Mouse (Mus musculus) heart, adult 2 months (tissue): ENCODE data around the gene Plpp3. TPM values are rescaled to one million over a fixed set of nuclear protein-coding genes. Genes with fewer than 3 reads are reported as not detected.
A peak's percentile ranks its signal among the peaks of the same experiment; 100 is the strongest.

ENCODE experiments used
- DNase-seq, 2 experiments: peaks; one replicate each; pipeline ENCODE4 v3.0.0; 2021
- H3K27ac ChIP-seq: fragments of 200-600 bp; 2 replicates; pipeline ENCODE4 v1.8.1; 2022
- H3K27me3 ChIP-seq: fragments of 200-500 bp; 2 replicates; pipeline ENCODE4 v1.6.1; 2012; ENCODE audit warnings: mild to moderate bottlenecking, low read length, inconsistent platforms, mixed read lengths; ENCODE audit not compliant: control insufficient read depth, insufficient read depth
- H3K36me3 ChIP-seq: fragments of 200-500 bp; 2 replicates; pipeline ENCODE4 v1.6.1; 2012; ENCODE audit warnings: low read length, inconsistent platforms; ENCODE audit not compliant: control insufficient read depth, insufficient read depth
- H3K4me1 ChIP-seq: fragments of 200-500 bp; 2 replicates; pipeline ENCODE4 v1.6.1; 2011; ENCODE audit warnings: low read length; ENCODE audit not compliant: control insufficient read depth, insufficient read depth
- H3K4me3 ChIP-seq: fragments of 200-600 bp; 2 replicates; pipeline ENCODE4 v1.8.1; 2022
- H3K79me2 ChIP-seq: fragments of 200-500 bp; replicated peaks from 2 replicates; pipeline ENCODE4 v1.6.1; 2012; ENCODE audit warnings: mild to moderate bottlenecking, inconsistent platforms, low read length, moderate library complexity, mixed read lengths; ENCODE audit not compliant: control insufficient read depth, insufficient read depth
- H3K9ac ChIP-seq: fragments of 200-500 bp; 2 replicates; pipeline ENCODE4 v1.6.1; 2012; ENCODE audit warnings: low read depth, mild to moderate bottlenecking, control low read depth, inconsistent platforms, low read length, mixed read lengths
- CTCF ChIP-seq: fragments of 200-600 bp; IDR thresholded peaks from 2 replicates; pipeline ENCODE4 v1.8.1; 2022; ENCODE audit warnings: antibody characterized with exemption, mild to moderate bottlenecking, moderate library complexity
- EP300 ChIP-seq: fragments of 200-500 bp; IDR thresholded peaks from 2 replicates; pipeline ENCODE4 v1.6.1; 2011; ENCODE audit warnings: low read depth, low read length, control low read depth; ENCODE audit not compliant: insufficient read depth
- POLR2A ChIP-seq: fragments of 200-500 bp; IDR thresholded peaks from 2 replicates; pipeline ENCODE4 v1.6.1; 2011; ENCODE audit warnings: mild to moderate bottlenecking, low read depth, low read length, control low read depth; ENCODE audit not compliant: insufficient read depth
- WGBS: fragments of 180-500 bp; shearing (Covaris S2); methylation state at CpG from one replicate; pipeline ENCODE4 v1.1.7; 2018; 5-methylcytosine and 5-hydroxymethylcytosine counted together
- intact Hi-C: fragments of 180-260 bp; cut with DNase I; formaldehyde crosslinking; loops from one replicate; pipeline ENCODE4 v1.15.1; 2025
- polyA plus RNA-seq: library from polyadenylated mRNA; depleted of rRNA; stranded (reverse); fragments of >200 nt; gene quantifications from 2 replicates; pipeline ENCODE4 v1.2.3, GENCODE M21; 2012
- total RNA-seq, 2 experiments: library from RNA; stranded (reverse); gene quantifications; 2 replicates each; pipeline ENCODE4 v1.2.3; 2021

Plpp3 gene
- total and polyA plus RNA-seq, 3 experiments, result 64.8 to 76.9 (median 74.0) TPM

GRCm38 (mm10) chr4:105110684-105111035 lies 46.5 kb upstream of the Plpp3 start:
- DNase-seq, result no peak
- no peaks in the 10 kb centered on the region for H3K27me3 ChIP-seq
- H3K79me2 ChIP-seq, result no peaks in the 10 kb centered on the region
- H3K9ac ChIP-seq, result no peak overlapping the region
- no peak overlapping the region for H3K4me3 ChIP-seq
- WGBS, result 74% methylated on average over 4 of the region's 4 CpGs
- no peak overlapping the region; the same call in 1 of the 2 replicates for H3K27ac ChIP-seq
- H3K4me1 ChIP-seq, result peaks cover 2% of the 10 kb centered on the region; the same call in 1 of the 2 replicates
- TF ChIP-seq POLR2A (no peak), CTCF (no peak), EP300 (no peak)
- H3K36me3 ChIP-seq, result no peaks in the 10 kb centered on the region
- intact Hi-C loops, result no loop called here

- H3K27ac ChIP-seq, result no peak overlapping the region
- WGBS, result 81% methylated on average over 11 of the region's 11 CpGs
- no peak for TF ChIP-seq POLR2A
- TF ChIP-seq EP300, result no peak
- no peak for TF ChIP-seq CTCF
- intact Hi-C loops, result no loop called here
- DNase-seq, result no peak
- no peaks in the 10 kb centered on the region for H3K27me3 ChIP-seq
- no peak overlapping the region for H3K4me3 ChIP-seq
- H3K9ac ChIP-seq, result no peak overlapping the region
- peaks cover 2% of the 10 kb centered on the region; the same call in 1 of the 2 replicates for H3K4me1 ChIP-seq
- H3K36me3 ChIP-seq, result no peaks in the 10 kb centered on the region
- H3K79me2 ChIP-seq, result no peaks in the 10 kb centered on the region
Observed at GRCm38 (mm10) chr4:105111770-105112169, 45.4 kb upstream of the Plpp3 start.

- intact Hi-C loops, result no loop called here
- Histone ChIP-seq H3K79me2 (no peaks in the 10 kb centered on the region), H3K27ac (no peak overlapping the region), H3K4me1 (no peaks in the 10 kb centered on the region; the same call in 1 of the 2 replicates), H3K9ac (no peak overlapping the region), H3K27me3 (no peaks in the 10 kb centered on the region), H3K36me3 (no peaks in the 10 kb centered on the region), H3K4me3 (no peak overlapping the region)
- TF ChIP-seq EP300, result no peak
- TF ChIP-seq CTCF, result no peak
- TF ChIP-seq POLR2A, result no peak
- DNase-seq, result no peak
- 79% methylated on average over 5 of the region's 5 CpGs for WGBS
Observed at GRCm38 (mm10) chr4:105113042-105113441, 44.1 kb upstream of the Plpp3 start.

- intact Hi-C loops, result no loop called here
Observed at GRCm38 (mm10) chr4:105113468-105113867, 43.7 kb upstream of the Plpp3 start.

GRCm38 (mm10) chr4:105121081-105121480 lies 36.1 kb upstream of the Plpp3 start:
- no peaks in the 10 kb centered on the region for H3K36me3 ChIP-seq
- H3K4me1 ChIP-seq, result no peaks in the 10 kb centered on the region
- H3K27me3 ChIP-seq, result no peaks in the 10 kb centered on the region
- intact Hi-C loops, result loop anchor here (5.0 to 10.0 kb wide), 2 partner anchors 46 to 89 kb away; no protein-coding TSS in a partner anchor
- H3K4me3 ChIP-seq, result no peak overlapping the region
- TF ChIP-seq CTCF (no peak), EP300 (no peak), POLR2A (no peak)
- H3K27ac ChIP-seq, result no peak overlapping the region
- 74% methylated on average over 6 of the region's 6 CpGs for WGBS
- DNase-seq, result no peak
- H3K79me2 ChIP-seq, result no peaks in the 10 kb centered on the region
- H3K9ac ChIP-seq, result no peak overlapping the region

More at GRCm38 (mm10) chr4:105113468-105113867, 43.7 kb upstream of the Plpp3 start:
- no peak overlapping the region for H3K9ac ChIP-seq
- no peaks in the 10 kb centered on the region; the same call in 1 of the 2 replicates for H3K4me1 ChIP-seq
- WGBS, result 85% methylated on average over 3 of the region's 3 CpGs
- no peaks in the 10 kb centered on the region for H3K36me3 ChIP-seq
- no peak for DNase-seq
- no peaks in the 10 kb centered on the region for H3K27me3 ChIP-seq
- H3K27ac ChIP-seq, result no peak overlapping the region
- H3K79me2 ChIP-seq, result no peaks in the 10 kb centered on the region
- no peak overlapping the region for H3K4me3 ChIP-seq
- TF ChIP-seq CTCF, result no peak
- no peak for TF ChIP-seq POLR2A

GRCm38 (mm10) chr4:105122429-105122828 lies 34.7 kb upstream of the Plpp3 start:
- Histone ChIP-seq H3K4me1 (no peaks in the 10 kb centered on the region), H3K9ac (no peak overlapping the region), H3K79me2 (no peaks in the 10 kb centered on the region), H3K36me3 (no peaks in the 10 kb centered on the region), H3K27ac (no peak overlapping the region), H3K4me3 (no peak overlapping the region), H3K27me3 (no peaks in the 10 kb centered on the region)
- intact Hi-C loops, result loop anchor here (1.0 to 10.0 kb wide), 3 partner anchors 48 to 211 kb away; no protein-coding TSS in a partner anchor
- peak; percentile 54 to 74 for DNase-seq
- WGBS, result 36% methylated on average over 8 of the region's 8 CpGs
- TF ChIP-seq EP300 (no peak), POLR2A (no peak), CTCF (peak; percentile 74)
